Mouse (Mus musculus) cerebellum, postnatal 4 days (tissue): ENCODE measurements around the gene Gm45234.

Experiments
- DNase-seq, 2 experiments: peaks; one replicate each; pipeline ENCODE4 v3.0.0; 2022; ENCODE audit warnings: low spot score in 2 of 2, mixed read lengths in 1 of 2

Gm45234 gene

DNA sequence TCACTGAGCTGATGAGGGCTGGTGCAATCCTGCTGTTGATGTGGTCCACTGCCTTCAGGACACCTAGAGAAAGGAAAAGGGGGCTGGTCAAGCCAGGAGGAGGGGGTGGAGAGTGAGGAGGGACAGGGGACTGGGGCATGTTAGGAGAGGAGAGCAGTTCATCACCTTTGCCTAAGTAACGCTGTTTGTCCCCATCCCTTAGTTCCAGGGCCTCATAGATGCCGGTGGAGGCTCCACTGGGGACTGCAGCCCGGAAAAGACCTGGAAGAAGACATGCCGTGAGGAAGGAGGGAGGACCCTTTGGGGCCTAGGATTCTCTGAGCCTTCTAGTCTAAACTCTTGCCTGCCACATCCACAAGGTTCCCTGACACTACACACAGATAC lies 11.7 kb upstream of the Gm45234 start:
- DNase-seq = no peak

- no peak for DNase-seq
These were observed 10.1 kb upstream of the Gm45234 start for GRCm38 (mm10) chr6:124765951-124766350.

GRCm38 (mm10) chr6:124759259-124759658 lies 3.4 kb upstream of the Gm45234 start:
- peak; percentile 60 to 77 for DNase-seq

DNA sequence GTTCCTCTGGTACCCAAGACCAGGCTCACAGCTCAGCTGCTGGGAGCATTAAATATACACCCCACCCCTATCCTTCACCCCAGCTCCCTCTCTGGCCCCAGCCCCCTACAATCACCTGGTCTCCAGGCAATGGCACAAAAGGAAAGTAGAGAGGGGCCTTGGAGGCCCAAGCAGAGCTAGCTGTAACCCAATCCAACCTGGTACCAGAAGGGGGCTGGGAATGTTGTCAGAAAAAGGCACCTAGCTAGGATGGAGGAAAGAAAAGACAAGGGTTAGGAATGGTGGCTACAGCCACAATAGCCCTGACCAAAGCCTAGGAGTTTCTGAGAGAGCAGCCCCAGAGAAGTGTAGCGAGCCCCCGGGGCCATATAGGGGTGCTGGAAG lies 3.0 kb upstream of the Gm45234 start:
- no peak for DNase-seq

- no peak for DNase-seq
These were observed 2.4 kb upstream of the Gm45234 start for GRCm38 (mm10) chr6:124757909-124758848.

DNA sequence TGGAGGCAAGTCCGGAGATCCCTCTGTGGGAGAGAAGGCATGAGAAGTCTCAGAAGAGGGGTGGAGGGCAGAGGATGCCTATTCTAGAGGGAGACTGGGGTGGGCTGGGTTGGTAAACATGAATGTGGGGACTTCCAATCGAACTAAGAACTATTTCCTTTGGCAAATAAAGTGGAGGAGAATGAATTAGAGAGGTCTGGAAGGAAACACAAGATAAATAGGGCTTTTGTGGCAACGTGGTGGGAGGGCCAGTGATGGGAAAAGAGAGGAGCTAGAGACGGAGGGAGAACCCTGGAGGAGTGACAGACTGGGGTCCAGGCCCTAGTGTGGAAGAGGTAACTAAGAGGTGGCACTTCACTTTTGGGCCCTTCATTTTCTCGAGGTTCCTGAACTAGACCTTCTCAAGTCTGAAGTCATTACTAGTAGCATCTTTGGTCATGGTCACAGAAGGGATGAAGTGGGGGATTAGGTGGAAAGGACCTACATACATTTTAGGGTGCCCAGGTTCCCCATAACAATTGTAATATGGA lies 1.6 kb upstream of the Gm45234 start:
- DNase-seq = no peak

GRCm38 (mm10) chr6:124756652-124757350 lies 980 bp upstream of the Gm45234 start:
- peak; percentile 64 to 79 for DNase-seq

DNA sequence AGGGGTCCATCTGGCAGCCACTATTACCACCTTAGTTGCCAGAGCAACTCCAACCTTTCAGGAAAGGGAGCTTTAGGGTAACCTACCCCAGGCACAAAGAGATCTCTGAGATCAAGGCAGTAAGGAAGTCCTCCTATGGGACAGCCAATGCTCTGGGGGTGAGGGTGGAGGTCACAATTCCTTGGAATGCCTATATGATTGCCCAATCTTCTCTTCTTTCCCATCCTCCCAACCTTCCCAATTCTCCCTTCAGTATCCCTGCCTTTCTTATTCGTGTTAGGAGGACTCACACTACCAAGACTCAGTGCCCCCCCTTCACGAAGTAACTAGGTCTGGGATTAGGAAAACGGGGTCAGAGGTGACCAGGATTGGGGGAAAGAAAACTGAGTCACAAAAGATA lies 515 bp downstream of the Gm45234 start:
- DNase-seq = no peak

DNA sequence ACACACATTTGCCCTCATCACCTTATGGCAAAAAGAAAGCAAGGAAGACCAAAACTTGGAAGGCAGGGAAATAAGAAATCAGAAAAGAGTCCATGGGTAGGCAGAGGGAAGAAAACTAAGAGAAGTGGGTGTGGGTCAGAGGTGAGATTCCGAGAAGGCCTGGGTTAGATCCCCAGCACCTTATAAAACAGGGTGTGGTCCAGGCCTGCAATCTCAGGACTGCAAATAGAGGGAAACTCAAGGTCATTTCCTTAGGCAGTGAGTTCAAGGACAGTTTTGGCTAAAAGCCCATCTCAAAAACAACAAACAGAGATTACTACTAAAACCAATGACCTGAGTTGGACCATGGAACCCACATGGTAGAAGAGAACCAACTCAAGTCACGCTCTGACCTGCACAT lies 2.0 kb downstream of the Gm45234 start:
- no peak for DNase-seq

- no peak for DNase-seq
These were observed 5.4 kb downstream of the Gm45234 start for GRCm38 (mm10) chr6:124750405-124750804.

DNA sequence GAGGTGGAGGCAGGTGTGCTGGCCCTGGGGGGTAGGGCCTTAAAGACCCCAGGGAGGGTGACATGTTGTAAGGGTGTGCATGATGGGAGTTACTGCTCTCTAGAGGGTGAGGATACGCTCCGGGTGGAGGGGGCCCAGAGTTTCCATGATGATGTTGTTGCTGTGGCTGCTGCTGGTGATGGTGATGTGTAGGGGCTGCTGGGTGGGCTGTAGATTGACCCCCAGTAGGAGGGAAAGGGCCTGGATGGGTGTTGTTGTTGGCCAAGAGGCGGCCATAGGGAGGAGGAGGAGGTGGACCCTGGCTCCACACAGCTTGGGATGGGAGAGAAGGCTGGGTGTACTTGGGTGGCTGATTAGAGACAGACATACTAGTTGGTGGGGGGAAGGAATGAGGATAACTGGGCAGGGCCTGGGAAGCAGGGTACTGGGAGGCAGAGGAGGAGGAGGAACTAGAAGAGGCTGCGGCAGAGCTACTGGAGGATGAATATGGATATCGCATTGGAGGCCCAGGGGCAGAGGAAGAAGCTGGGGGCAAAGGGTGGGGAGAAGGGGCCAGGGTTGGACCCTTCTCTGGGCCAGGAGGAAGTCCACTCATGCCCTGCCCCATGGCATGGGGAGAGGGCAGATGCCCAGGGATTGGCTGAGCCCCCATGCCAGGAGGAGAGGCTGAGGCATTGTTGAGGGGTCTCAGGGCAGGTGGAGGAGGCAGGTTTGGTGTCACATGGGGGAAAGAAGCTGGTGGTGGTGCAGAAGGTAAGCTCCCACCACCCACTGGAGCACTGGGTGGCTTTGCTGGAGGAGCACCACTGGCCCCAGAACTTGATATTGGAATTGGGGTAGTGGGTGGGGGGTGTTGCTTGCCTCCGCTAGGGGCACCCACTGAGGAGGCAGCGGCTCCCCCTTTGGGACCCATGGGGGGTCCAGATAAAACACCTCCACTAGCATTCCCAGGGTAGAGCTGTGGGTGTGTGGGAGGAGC lies 8.9 kb downstream of the Gm45234 start:
- DNase-seq = no peak

- DNase-seq = no peak
These were observed 9.6 kb downstream of the Gm45234 start for GRCm38 (mm10) chr6:124746296-124746605.

GRCm38 (mm10) chr6:124745490-124746295 lies 10.1 kb downstream of the Gm45234 start:
- DNase-seq = peak; percentile 90 to 96

GRCm38 (mm10) chr6:124744755-124745321 lies 11.0 kb downstream of the Gm45234 start:
- DNase-seq = no peak

- no peak for DNase-seq
These were observed 12.2 kb downstream of the Gm45234 start for GRCm38 (mm10) chr6:124743647-124744046.

DNA sequence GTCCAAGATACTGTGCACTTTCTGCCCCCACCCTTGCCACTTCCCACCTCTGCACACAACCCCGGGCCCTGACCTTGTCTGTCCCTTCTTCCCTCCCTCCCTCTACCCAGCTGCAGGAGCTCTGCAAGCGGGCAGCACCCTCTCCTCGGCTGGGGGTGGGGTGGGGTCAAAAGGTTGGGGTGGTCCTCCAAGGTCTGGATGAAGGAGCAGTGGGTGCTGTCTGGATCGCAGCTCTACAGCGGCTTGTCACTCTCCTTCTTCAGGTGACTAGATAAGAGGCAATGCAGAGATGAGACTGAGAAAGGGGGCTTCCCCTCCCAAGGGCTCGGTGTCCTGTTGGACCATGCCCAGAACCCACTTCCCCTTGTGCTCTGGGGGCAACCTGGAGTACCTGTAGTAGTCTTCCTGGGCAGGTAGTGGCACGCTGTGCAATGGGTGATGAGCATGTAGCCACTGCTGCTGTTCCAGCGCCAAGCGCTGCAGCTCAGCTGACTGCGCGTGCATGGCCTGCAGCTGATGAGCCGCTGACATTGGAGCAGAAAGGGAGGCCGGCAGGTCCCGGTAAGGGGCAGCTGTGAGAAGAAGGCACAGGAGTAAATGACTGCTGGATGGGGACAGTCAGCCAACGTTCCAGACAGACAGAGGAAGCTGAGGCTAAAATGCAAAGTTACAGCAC lies 12.8 kb downstream of the Gm45234 start:
- DNase-seq = no peak

- DNase-seq = no peak
These were observed 14.0 kb downstream of the Gm45234 start for GRCm38 (mm10) chr6:124741842-124742241.

- DNase-seq = peak; percentile 64 to 88
These were observed 14.7 kb downstream of the Gm45234 start, which contains the start of gene Grcc10 for GRCm38 (mm10) chr6:124740888-124741761. Gene Grcc10, minus strand, starts transcription at chr6:124741374.
